Mouse (Mus musculus): Measurements from ENCODE around the gene Vcl. TPM values are rescaled to one million over a fixed set of nuclear protein-coding genes. Genes with fewer than 3 reads are reported as not detected.

The Vcl gene
- polyA plus RNA-seq, 1 experiment, result 14.7 TPM

DNA sequence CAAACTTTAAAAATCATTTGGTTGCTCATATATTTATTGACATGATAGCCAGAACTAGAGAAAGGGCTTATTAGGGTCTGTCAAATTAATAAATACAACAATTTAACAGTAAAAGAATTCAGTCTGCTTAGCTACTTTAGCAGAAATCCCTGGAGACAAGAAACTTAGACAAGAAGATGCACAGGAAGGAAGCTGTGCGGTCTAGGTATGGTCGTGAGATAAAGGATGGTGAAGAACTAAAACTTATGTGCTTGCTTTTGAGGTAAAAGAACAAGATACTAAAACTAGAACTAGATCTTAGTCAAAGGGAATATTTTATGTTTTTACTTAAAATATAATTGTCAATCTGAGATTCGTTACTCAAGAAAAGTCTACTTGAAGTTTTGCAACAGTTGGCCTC, 105.6 kb downstream of the Vcl start:
- Histone ChIP-seq H3K4me3 (ENCODE audit: control insufficient read depth, insufficient read depth, low read length) (no peak overlapping the region), H3K27ac (ENCODE audit: control insufficient read depth, insufficient read depth, low read length) (no peak overlapping the region), H3K27me3 (ENCODE audit: control insufficient read depth, insufficient read depth, low read length) (no peaks in the 10 kb centered on the region), H3K36me3 (ENCODE audit: control insufficient read depth, insufficient read depth, low read length) (peaks cover 35% of the 10 kb centered on the region), H3K4me1 (replicated peaks; ENCODE audit: control insufficient read depth, insufficient read depth, low read length) (peaks cover 7% of the 10 kb centered on the region)
- WGBS, result 76% methylated on average over 3 of the region's 3 CpGs
- TF ChIP-seq POLR2A (IDR thresholded peaks at IDR 0.05; ENCODE audit: control insufficient read depth, extremely low read depth, insufficient read depth, low read length, poor library complexity), result no peak
- no peak for TF ChIP-seq CTCF (IDR thresholded peaks at IDR 0.05; ENCODE audit: borderline replicate concordance, control insufficient read depth, extremely low read depth, insufficient read depth, low read length, poor library complexity)
- DNase-seq, result no peak

GRCm38 (mm10) chr14:21039077-21039476, 109.9 kb downstream of the Vcl start:
- TF ChIP-seq POLR2A (IDR thresholded peaks at IDR 0.05; ENCODE audit: control insufficient read depth, extremely low read depth, insufficient read depth, low read length, poor library complexity) (no peak), CTCF (IDR thresholded peaks at IDR 0.05; ENCODE audit: borderline replicate concordance, control insufficient read depth, extremely low read depth, insufficient read depth, low read length, poor library complexity) (no peak)
- Histone ChIP-seq H3K27me3 (ENCODE audit: control insufficient read depth, insufficient read depth, low read length) (no peaks in the 10 kb centered on the region), H3K36me3 (ENCODE audit: control insufficient read depth, insufficient read depth, low read length) (peaks cover 43% of the 10 kb centered on the region), H3K27ac (ENCODE audit: control insufficient read depth, insufficient read depth, low read length) (no peak overlapping the region), H3K4me3 (ENCODE audit: control insufficient read depth, insufficient read depth, low read length) (no peak overlapping the region), H3K4me1 (replicated peaks; ENCODE audit: control insufficient read depth, insufficient read depth, low read length) (peaks cover 3% of the 10 kb centered on the region; the same call in 1 of the 2 replicates)
- no peak for DNase-seq
- WGBS, result 94% methylated on average over 12 of the region's 12 CpGs

DNA sequence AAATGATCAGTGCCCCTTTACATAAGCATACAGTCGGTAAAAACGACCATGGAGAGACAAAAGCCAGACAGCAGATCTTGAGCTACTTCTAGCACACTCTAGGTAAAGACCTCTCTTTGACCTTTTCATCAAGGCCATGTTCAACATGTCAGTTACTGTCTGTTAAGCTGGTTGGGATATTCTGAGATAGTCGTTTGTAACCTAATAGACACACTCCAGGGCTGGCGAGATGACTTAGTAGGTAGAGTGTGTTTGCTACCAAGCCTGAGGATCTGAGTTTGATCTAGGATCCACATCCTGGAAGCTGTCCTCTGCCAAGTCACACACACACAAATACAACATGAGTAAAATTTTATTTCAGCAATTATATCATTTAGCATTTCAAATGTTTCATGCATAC, 110.4 kb downstream of the Vcl start:
- H3K27me3 ChIP-seq (ENCODE audit: control insufficient read depth, insufficient read depth, low read length), result no peaks in the 10 kb centered on the region
- no peak overlapping the region for H3K27ac ChIP-seq (ENCODE audit: control insufficient read depth, insufficient read depth, low read length)
- WGBS, result 94% methylated on average over 4 of the region's 4 CpGs
- DNase-seq, result no peak
- no peak overlapping the region for H3K4me3 ChIP-seq (ENCODE audit: control insufficient read depth, insufficient read depth, low read length)
- H3K4me1 ChIP-seq (replicated peaks; ENCODE audit: control insufficient read depth, insufficient read depth, low read length), result peaks cover 3% of the 10 kb centered on the region; the same call in 1 of the 2 replicates
- H3K36me3 ChIP-seq (ENCODE audit: control insufficient read depth, insufficient read depth, low read length), result peaks cover 43% of the 10 kb centered on the region
- TF ChIP-seq POLR2A (IDR thresholded peaks at IDR 0.05; ENCODE audit: control insufficient read depth, extremely low read depth, insufficient read depth, low read length, poor library complexity) (no peak), CTCF (IDR thresholded peaks at IDR 0.05; ENCODE audit: borderline replicate concordance, control insufficient read depth, extremely low read depth, insufficient read depth, low read length, poor library complexity) (no peak)

DNA sequence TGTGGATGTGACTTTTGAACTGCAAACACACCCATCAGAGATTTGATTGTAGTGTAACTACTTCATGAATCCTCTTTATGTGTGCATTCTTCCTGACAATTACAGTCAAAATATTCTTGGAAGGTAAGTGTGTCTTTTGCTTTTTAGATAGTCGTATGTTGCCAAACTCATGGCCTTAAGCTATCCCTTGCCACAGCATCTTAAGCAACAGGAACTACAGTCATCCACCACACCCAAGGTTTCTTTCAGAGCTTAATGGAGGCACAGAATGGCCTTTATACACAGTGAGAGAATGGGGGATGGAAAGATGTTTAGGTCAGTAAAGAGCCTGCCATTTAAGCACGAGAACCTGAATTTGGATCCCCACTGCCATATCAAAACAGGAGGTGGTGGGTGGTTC, 118.6 kb downstream of the Vcl start:
- Histone ChIP-seq H3K27ac (ENCODE audit: control insufficient read depth, insufficient read depth, low read length) (no peak overlapping the region), H3K4me1 (replicated peaks; ENCODE audit: control insufficient read depth, insufficient read depth, low read length) (peaks cover 2% of the 10 kb centered on the region; the same call in 1 of the 2 replicates), H3K36me3 (ENCODE audit: control insufficient read depth, insufficient read depth, low read length) (no peaks in the 10 kb centered on the region), H3K27me3 (ENCODE audit: control insufficient read depth, insufficient read depth, low read length) (no peaks in the 10 kb centered on the region), H3K4me3 (ENCODE audit: control insufficient read depth, insufficient read depth, low read length) (no peak overlapping the region)
- no peak for DNase-seq
- TF ChIP-seq CTCF (IDR thresholded peaks at IDR 0.05; ENCODE audit: borderline replicate concordance, control insufficient read depth, extremely low read depth, insufficient read depth, low read length, poor library complexity) (no peak), POLR2A (IDR thresholded peaks at IDR 0.05; ENCODE audit: control insufficient read depth, extremely low read depth, insufficient read depth, low read length, poor library complexity) (no peak)
- 88% methylated on average over 2 of the region's 2 CpGs for WGBS

DNA sequence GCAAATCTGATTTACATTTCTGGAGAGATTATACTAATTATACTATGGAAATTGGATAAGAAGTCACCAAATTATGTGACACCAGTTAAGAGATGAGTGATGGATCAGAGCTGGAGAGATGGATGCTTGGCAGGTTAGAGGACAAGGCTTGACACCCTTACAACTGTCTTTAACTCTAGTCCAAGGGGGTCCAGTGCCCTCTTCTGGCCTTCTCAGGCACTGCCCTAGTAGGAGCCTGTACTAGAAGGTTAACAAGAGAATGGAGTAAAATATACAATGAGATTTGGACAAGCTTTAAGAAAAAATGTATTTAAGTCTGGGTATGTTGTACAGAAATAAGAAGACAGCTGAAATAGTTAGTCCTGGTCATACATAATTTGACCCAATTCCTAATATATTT, 119.7 kb downstream of the Vcl start:
- no peak for TF ChIP-seq POLR2A (IDR thresholded peaks at IDR 0.05; ENCODE audit: control insufficient read depth, extremely low read depth, insufficient read depth, low read length, poor library complexity)
- TF ChIP-seq CTCF (IDR thresholded peaks at IDR 0.05; ENCODE audit: borderline replicate concordance, control insufficient read depth, extremely low read depth, insufficient read depth, low read length, poor library complexity), result no peak
- Histone ChIP-seq H3K36me3 (ENCODE audit: control insufficient read depth, insufficient read depth, low read length) (no peaks in the 10 kb centered on the region), H3K4me1 (replicated peaks; ENCODE audit: control insufficient read depth, insufficient read depth, low read length) (peaks cover 4% of the 10 kb centered on the region; the same call in 1 of the 2 replicates), H3K27me3 (ENCODE audit: control insufficient read depth, insufficient read depth, low read length) (no peaks in the 10 kb centered on the region), H3K27ac (ENCODE audit: control insufficient read depth, insufficient read depth, low read length) (no peak overlapping the region), H3K4me3 (ENCODE audit: control insufficient read depth, insufficient read depth, low read length) (no peak overlapping the region)
- DNase-seq, result peak; percentile 63

DNA sequence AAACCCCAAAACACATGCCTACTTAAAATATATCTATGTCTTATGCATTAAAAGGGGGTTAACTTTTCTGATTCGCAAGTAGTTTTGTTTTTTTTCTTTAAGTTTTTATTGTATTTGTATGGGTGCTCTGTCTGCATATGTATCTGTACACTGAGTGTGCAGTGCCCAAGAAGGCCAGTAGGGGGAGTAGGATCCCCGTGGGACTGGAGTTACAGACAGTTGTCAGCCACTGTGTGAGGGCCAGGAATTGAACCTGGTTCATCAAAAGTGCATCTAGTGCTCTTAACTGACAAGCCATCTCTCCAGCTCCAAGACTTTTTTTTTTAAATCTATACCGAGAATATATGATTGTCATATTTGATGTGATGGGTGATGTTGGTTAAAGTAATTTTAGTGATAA, 121.5 kb downstream of the Vcl start:
- 82% methylated on average over 3 of the region's 3 CpGs for whole genome bisulfite sequencing
- no peak for TF ChIP-seq POLR2A (IDR thresholded peaks at IDR 0.05; ENCODE audit: control insufficient read depth, extremely low read depth, insufficient read depth, low read length, poor library complexity)
- TF ChIP-seq CTCF (IDR thresholded peaks at IDR 0.05; ENCODE audit: borderline replicate concordance, control insufficient read depth, extremely low read depth, insufficient read depth, low read length, poor library complexity), result no peak
- Histone ChIP-seq H3K27ac (ENCODE audit: control insufficient read depth, insufficient read depth, low read length) (no peak overlapping the region), H3K36me3 (ENCODE audit: control insufficient read depth, insufficient read depth, low read length) (no peaks in the 10 kb centered on the region), H3K4me1 (replicated peaks; ENCODE audit: control insufficient read depth, insufficient read depth, low read length) (peaks cover 4% of the 10 kb centered on the region; the same call in 1 of the 2 replicates), H3K27me3 (ENCODE audit: control insufficient read depth, insufficient read depth, low read length) (no peaks in the 10 kb centered on the region), H3K4me3 (ENCODE audit: control insufficient read depth, insufficient read depth, low read length) (no peak overlapping the region)
- peak; percentile 27 for DNase-seq
